Mouse (Mus musculus): ENCODE results near the gene Pde4b. TPM values are rescaled to one million over a fixed set of nuclear protein-coding genes. Genes with fewer than 3 reads are reported as not detected.

Gene Pde4b
- polyA plus RNA-seq, 1 experiment from 2014 or later = 9.1 TPM

DNA sequence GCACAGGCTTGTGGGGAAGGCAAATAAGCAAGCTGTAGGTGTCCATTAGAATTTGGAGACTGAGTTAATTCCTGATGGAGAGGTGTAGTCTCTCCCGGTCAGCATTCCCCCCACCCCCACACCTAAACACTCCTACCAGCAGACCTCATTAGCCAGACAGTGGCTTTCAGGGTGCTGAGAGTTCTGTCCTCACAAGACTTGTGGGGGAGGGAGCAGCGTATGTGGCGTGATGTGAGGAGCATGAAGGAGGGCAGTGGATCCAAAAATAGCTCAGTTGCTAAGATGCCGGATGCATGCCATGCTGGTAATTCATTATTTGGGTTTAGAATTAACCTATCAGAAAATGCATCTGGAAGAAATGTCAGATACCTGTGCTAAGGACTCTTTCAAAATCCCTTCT is 321.6 kb downstream of the Pde4b start:
- Histone ChIP-seq H3K4me1 (replicated peaks) (no peaks in the 10 kb centered on the region), H3K4me2 (no peak overlapping the region), H3K36me3 (no peaks in the 10 kb centered on the region), H3K27ac (no peak overlapping the region), H3K27me3 (no peaks in the 10 kb centered on the region), H3K4me3 (replicated peaks) (no peak overlapping the region), H3K9ac (replicated peaks) (no peak overlapping the region), H3K9me3 (no peaks in the 10 kb centered on the region)
- WGBS = 40% methylated on average over 4 of the region's 4 CpGs
- ATAC-seq (ENCODE audit: insufficient number of reproducible peaks, insufficient read depth, low FRiP score, low TSS enrichment, low read depth) = no peak

DNA sequence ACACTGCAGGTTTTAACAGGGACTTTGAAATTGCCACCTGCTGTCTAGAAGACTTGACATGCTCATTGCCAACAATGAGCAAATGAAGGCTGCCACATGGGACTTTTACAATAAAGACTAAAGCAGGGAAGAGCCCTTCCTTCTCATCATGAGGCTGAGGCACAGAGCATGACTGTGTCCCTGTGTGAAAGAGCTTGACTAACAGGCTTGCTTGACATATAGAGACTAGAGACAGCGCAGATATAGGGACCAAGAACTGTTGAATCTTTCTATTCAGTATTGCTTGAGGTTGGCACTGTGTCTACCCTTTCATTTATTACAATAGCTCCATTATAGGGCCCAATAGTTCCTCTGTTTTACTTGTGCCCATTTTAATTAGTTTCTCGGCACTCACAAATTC is 325.8 kb downstream of the Pde4b start:
- WGBS = 67% methylated on average over 2 of the region's 2 CpGs
- ATAC-seq (ENCODE audit: insufficient number of reproducible peaks, insufficient read depth, low FRiP score, low TSS enrichment, low read depth) = no peak
- no peaks in the 10 kb centered on the region for H3K4me1 ChIP-seq (replicated peaks)

DNA sequence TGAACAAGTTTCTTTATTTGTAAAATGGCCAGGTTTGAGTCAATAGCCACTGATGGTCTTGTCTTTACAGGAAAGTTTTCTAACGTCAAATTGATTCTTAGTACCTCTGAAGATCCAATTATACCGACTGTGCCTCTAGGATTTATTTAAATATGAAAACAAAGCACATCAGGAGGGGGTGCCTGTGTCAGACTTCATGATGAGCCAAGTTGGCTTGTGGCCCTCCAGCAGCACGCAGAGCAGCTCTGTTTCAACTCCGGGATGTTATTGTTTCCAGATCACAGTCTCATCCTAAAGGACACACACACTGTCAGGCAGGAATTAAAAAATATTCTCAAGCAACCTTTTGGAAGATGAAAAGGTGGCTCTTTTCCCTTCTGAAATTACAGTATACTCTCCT is 326.5 kb downstream of the Pde4b start:
- ATAC-seq (ENCODE audit: insufficient number of reproducible peaks, insufficient read depth, low FRiP score, low TSS enrichment, low read depth) = no peak
- H3K9ac ChIP-seq (replicated peaks) = no peak overlapping the region
- H3K4me2 ChIP-seq = no peak overlapping the region
- no peak overlapping the region for H3K4me3 ChIP-seq (replicated peaks)
- no peaks in the 10 kb centered on the region for H3K36me3 ChIP-seq
- no peaks in the 10 kb centered on the region for H3K27me3 ChIP-seq
- 72% methylated on average over 4 of the region's 4 CpGs for WGBS
- H3K4me1 ChIP-seq (replicated peaks) = no peaks in the 10 kb centered on the region
- no peaks in the 10 kb centered on the region for H3K9me3 ChIP-seq
- no peak overlapping the region for H3K27ac ChIP-seq

More for the DNA sequence above, 325.8 kb downstream of the Pde4b start:
- Histone ChIP-seq H3K9me3 (no peaks in the 10 kb centered on the region), H3K27ac (no peak overlapping the region), H3K4me2 (no peak overlapping the region), H3K36me3 (no peaks in the 10 kb centered on the region), H3K9ac (replicated peaks) (no peak overlapping the region), H3K4me3 (replicated peaks) (no peak overlapping the region), H3K27me3 (no peaks in the 10 kb centered on the region)

DNA sequence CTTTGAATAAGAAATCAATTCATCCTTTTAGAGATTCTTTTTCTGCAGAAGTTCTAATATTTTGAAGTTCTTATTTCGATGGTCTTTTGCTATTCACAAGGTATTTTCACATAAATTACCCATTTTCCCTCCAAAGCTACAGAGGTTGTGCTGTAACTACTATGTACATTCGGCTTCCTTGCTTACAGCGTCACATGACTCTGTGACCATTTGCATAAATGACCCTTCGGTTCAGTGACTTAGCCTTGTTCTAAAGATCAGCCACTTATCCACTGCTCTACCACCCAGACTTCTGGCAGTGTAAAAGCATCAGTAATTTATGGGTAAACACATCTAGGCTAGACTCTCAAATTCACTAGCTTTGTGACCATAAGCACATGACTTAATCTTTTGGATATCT is 327.3 kb downstream of the Pde4b start:
- Histone ChIP-seq H3K9ac (replicated peaks) (no peak overlapping the region), H3K36me3 (no peaks in the 10 kb centered on the region), H3K9me3 (no peaks in the 10 kb centered on the region), H3K27me3 (no peaks in the 10 kb centered on the region), H3K4me1 (replicated peaks) (no peaks in the 10 kb centered on the region), H3K4me3 (replicated peaks) (no peak overlapping the region), H3K27ac (no peak overlapping the region), H3K4me2 (no peak overlapping the region)
- WGBS = 82% methylated on average over 4 of the region's 4 CpGs
- ATAC-seq (ENCODE audit: insufficient number of reproducible peaks, insufficient read depth, low FRiP score, low TSS enrichment, low read depth) = no peak

DNA sequence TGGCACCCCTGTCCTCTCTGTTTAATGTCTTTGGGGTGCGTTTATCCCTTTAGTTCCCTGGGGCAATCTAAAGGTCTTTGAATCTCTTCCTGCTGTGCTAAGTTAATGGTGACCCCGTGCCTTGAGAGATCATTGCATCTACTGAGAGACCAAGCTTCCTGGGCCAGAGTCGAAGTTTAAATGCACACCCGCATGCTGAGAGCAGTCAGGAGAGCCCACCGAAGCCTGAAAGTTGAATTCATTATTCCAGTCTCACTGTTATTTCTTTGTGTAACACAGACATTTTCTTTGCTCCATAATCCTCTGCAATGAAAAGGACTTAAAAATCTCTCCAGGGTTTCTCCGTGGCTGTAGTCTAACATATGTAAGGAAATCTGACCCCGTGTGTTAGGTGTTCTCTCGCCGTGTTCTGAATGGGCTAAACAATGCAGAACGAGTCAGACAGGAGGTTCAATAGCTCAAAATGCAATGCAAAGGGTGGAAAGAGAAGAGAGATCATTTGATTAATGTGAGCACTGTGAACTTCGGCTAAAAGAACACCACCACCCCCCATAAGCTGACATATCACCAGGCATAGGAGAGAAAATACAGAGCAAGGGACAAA is 333.6 kb downstream of the Pde4b start:
- ATAC-seq (ENCODE audit: insufficient number of reproducible peaks, insufficient read depth, low FRiP score, low TSS enrichment, low read depth) = no peak
- no peaks in the 10 kb centered on the region for H3K36me3 ChIP-seq
- no peaks in the 10 kb centered on the region for H3K27me3 ChIP-seq
- 35% methylated on average over 11 of the region's 11 CpGs for WGBS
- H3K4me1 ChIP-seq (replicated peaks) = peaks cover 13% of the 10 kb centered on the region
- no peak overlapping the region for H3K9ac ChIP-seq (replicated peaks)
- H3K27ac ChIP-seq = 0 out of 2 replicates have a peak overlapping the region, but pooled peaks have one; percentile 41
- H3K4me2 ChIP-seq = peak overlapping the region; percentile 15; the same call in 1 of the 2 replicates
- H3K4me3 ChIP-seq (replicated peaks) = no peak overlapping the region
- H3K9me3 ChIP-seq = no peaks in the 10 kb centered on the region

DNA sequence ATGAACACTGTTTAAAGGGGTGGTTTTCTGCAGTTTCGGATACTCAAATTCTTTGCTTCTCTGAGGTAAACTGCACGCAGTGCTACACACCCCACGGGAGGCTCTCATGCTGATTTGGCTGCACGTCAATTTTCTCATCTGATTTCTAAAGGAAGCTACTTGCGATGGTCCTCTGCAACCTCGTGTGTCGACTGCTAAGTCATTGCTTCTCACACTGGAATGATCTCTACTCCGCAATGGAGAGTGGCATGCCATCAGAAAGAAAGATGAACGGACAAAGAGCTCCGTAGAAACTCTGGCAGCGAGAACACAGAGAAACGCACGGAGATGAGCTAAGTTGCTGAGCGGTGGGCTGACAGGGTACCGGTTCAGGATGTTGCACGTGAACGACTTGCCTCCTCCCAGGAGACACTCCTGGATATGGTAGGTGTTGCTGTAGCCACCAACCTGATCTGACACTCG is 334.1 kb downstream of the Pde4b start:
- Histone ChIP-seq H3K27me3 (no peaks in the 10 kb centered on the region), H3K9ac (replicated peaks) (no peak overlapping the region), H3K36me3 (no peaks in the 10 kb centered on the region), H3K4me3 (replicated peaks) (no peak overlapping the region), H3K4me2 (peak overlapping the region; percentile 15; the same call in 1 of the 2 replicates), H3K4me1 (replicated peaks) (peaks cover 13% of the 10 kb centered on the region), H3K9me3 (no peaks in the 10 kb centered on the region), H3K27ac (no peak overlapping the region)
- 74% methylated on average over 18 of the region's 18 CpGs for WGBS
- ATAC-seq (ENCODE audit: insufficient number of reproducible peaks, insufficient read depth, low FRiP score, low TSS enrichment, low read depth) = no peak

DNA sequence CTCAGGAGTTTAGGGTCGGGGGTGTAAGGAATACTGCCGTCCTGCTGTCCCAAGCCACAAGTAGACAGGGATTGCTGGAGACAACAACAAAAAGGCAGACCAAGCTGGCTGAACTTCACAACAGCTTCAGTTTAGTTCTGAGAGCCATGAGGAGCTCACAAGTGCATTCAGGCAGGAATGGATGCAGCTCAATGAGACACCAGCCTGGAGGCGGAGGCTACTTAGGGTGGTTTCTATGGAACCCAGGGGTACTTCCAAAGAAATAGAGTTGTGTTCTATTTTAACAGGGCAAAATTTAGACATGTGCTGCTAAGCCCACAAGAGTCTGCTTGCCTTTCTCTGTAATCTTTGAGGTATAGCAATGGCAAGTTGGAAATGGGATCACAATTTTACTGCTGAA is 336.8 kb downstream of the Pde4b start:
- 89% methylated on average over 3 of the region's 3 CpGs for WGBS
- Histone ChIP-seq H3K36me3 (no peaks in the 10 kb centered on the region), H3K9ac (replicated peaks) (no peak overlapping the region), H3K4me1 (replicated peaks) (peaks cover 15% of the 10 kb centered on the region), H3K27me3 (no peaks in the 10 kb centered on the region), H3K4me2 (no peak overlapping the region), H3K4me3 (replicated peaks) (no peak overlapping the region), H3K27ac (no peak overlapping the region), H3K9me3 (no peaks in the 10 kb centered on the region)
- ATAC-seq (ENCODE audit: insufficient number of reproducible peaks, insufficient read depth, low FRiP score, low TSS enrichment, low read depth) = no peak

DNA sequence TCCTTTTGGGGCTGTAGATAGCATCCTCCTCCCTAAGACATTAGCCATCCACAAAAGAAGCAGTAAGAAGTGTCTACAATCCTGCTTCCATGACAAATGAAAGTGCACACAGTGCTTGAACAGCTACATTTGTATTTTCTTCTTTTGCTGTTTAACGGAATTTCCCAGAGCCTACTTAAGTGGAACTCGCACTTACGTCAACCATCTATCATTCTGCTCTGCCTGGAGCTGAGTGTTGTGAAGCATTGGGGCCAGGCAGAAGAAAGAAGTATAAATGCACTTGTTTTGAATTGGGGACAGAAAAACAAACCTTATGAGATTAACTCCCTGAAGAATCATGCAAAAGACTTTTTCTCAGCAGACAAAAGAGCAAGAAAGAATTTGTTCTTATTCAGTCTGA is 338.1 kb downstream of the Pde4b start:
- Histone ChIP-seq H3K4me3 (replicated peaks) (no peak overlapping the region), H3K9me3 (no peaks in the 10 kb centered on the region), H3K9ac (replicated peaks) (no peak overlapping the region), H3K36me3 (no peaks in the 10 kb centered on the region), H3K4me1 (replicated peaks) (peaks cover 26% of the 10 kb centered on the region), H3K4me2 (no peak overlapping the region), H3K27me3 (no peaks in the 10 kb centered on the region), H3K27ac (no peak overlapping the region)
- no peak for ATAC-seq (ENCODE audit: insufficient number of reproducible peaks, insufficient read depth, low FRiP score, low TSS enrichment, low read depth)
- WGBS = 71% methylated on average over 3 of the region's 3 CpGs

DNA sequence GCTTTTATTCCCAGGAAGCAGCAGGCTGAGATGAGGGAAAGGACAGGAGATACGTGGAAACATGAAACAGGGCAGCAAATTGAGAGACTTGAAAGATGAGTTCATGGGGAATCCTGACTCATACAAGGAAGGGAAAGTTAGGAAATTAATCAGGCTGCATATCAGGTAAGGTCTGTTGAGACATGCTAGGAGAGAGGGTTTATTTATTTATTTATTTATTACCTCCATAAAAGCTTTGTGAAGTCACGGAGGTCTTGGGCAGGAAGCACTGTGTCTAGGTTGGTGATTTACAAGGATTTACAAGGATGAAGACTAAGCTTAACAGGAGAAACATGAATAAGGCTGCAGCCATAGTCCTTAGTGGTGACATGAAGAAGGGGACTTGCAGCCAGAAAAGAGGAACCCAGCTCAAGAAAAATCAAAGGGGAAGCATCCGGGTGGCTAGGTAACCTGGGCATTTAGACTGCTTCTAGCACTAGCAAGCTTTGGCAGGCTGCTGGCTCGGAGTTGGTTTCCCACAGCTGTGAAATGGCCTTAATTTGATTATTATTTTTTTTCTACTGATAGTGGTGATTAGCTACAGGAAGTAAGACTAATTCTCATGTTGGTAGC is 342.5 kb downstream of the Pde4b start:
- Histone ChIP-seq H3K4me3 (replicated peaks) (no peak overlapping the region), H3K27ac (no peak overlapping the region), H3K27me3 (no peaks in the 10 kb centered on the region), H3K4me2 (no peak overlapping the region), H3K36me3 (no peaks in the 10 kb centered on the region), H3K4me1 (replicated peaks) (peaks cover 22% of the 10 kb centered on the region), H3K9ac (replicated peaks) (no peak overlapping the region), H3K9me3 (no peaks in the 10 kb centered on the region)
- WGBS = 12% methylated on average over 4 of the region's 4 CpGs
- no peak for ATAC-seq (ENCODE audit: insufficient number of reproducible peaks, insufficient read depth, low FRiP score, low TSS enrichment, low read depth)

DNA sequence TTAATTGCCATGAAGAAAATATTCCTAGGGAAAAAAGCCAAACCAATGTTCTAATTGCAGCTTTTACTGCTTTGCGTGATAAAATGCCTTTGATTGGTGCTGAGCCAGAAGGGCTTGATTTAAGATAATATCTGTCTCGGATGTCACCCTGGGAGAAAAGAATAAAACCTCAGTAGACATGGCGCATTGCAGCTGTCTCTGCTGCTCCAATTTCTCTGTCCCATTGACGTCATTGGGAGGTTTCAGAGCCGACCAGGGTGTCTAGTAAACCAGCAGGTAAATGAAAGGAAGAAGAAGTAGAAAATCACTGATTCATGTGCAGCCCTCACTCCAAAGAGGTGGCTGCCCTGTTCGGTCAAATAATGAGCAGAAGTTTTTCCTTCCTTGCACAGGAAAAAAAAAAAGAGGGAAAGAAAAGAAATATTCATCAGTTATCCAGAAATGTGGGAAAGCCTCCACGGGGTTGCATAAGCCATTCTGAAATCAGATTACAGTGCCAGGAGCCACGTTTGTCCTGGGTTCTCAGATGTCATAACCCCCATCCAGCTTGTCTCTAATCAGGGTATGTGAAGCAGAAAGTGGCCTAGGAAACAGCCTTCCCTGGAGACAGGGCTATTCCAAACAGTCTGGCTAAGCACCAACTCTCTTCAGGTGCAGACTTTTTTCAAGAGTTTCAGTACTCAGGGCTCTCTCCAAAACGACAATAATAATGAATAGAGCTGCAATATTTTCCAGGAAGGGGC is 344.9 kb downstream of the Pde4b start:
- no peak overlapping the region for H3K9ac ChIP-seq (replicated peaks)
- H3K9me3 ChIP-seq = no peaks in the 10 kb centered on the region
- 42% methylated on average over 9 of the region's 9 CpGs for WGBS
- no peak overlapping the region for H3K27ac ChIP-seq
- H3K4me1 ChIP-seq (replicated peaks) = peaks cover 22% of the 10 kb centered on the region
- H3K27me3 ChIP-seq = no peaks in the 10 kb centered on the region
- H3K4me2 ChIP-seq = no peak overlapping the region
- no peak overlapping the region for H3K4me3 ChIP-seq (replicated peaks)
- no peak for ATAC-seq (ENCODE audit: insufficient number of reproducible peaks, insufficient read depth, low FRiP score, low TSS enrichment, low read depth)
- no peaks in the 10 kb centered on the region for H3K36me3 ChIP-seq

DNA sequence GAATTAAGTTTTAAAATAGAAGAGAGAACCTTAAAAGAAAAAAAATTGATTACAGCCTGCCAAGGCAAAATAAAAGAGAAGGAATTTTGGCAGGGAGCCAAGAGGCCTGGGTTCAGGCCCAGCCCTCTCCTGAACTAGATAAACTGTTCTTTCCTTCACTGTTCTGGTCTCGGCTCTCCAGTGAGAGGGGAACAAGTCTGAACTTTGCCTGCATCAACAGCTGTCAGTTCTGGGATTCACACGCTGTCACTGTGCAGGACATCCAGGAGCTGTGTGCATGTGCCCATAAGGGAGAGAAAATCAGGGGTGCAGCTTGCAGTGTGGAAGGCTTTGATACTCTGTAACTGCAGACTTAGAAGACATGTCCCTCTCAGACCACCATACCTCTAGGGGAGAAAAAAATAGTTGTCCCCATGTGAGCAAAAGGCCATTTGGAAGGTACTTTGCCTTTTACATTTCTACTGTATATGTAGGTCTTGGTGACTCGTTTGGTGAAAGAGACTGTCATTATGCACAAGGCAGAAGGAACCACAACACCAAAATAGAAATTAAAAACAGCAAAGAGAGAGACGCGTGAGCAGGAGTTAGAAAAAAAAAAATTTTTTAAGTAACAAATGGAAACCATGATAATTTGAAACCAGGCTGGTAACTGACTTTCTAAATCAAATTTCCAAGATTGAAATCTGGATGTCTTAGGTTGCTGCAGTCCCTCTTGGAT is 352.2 kb downstream of the Pde4b start:
- ATAC-seq (ENCODE audit: insufficient number of reproducible peaks, insufficient read depth, low FRiP score, low TSS enrichment, low read depth) = peak; percentile 59; the same call in 1 of the 2 replicates

More for the DNA sequence above, 352.2 kb downstream of the Pde4b start:
- Histone ChIP-seq H3K4me2 (no peak overlapping the region), H3K9ac (replicated peaks) (no peak overlapping the region), H3K36me3 (no peaks in the 10 kb centered on the region), H3K27me3 (no peaks in the 10 kb centered on the region), H3K27ac (peak overlapping the region; percentile 42; the same call in 1 of the 2 replicates), H3K4me1 (replicated peaks) (peaks cover 6% of the 10 kb centered on the region), H3K4me3 (replicated peaks) (no peak overlapping the region), H3K9me3 (no peaks in the 10 kb centered on the region)
- WGBS = 64% methylated on average over 5 of the region's 5 CpGs

Measured in limb, embryonic 12.5 days (tissue).